Mouse (Mus musculus) B cell, adult 67 days (primary cell): Measurements from ENCODE around the gene Smarcc1. TPM values are rescaled to one million over a fixed set of nuclear protein-coding genes. Genes with fewer than 3 reads are reported as not detected.

ENCODE experiments used
- total RNA-seq, 2 experiments: library from RNA; stranded (reverse); gene quantifications; 4 replicates each; pipeline ENCODE4 v1.2.4; 2023

Smarcc1 gene
- total RNA-seq, result 10 to 100 TPM; 71.6 to 77.3 TPM

DNA sequence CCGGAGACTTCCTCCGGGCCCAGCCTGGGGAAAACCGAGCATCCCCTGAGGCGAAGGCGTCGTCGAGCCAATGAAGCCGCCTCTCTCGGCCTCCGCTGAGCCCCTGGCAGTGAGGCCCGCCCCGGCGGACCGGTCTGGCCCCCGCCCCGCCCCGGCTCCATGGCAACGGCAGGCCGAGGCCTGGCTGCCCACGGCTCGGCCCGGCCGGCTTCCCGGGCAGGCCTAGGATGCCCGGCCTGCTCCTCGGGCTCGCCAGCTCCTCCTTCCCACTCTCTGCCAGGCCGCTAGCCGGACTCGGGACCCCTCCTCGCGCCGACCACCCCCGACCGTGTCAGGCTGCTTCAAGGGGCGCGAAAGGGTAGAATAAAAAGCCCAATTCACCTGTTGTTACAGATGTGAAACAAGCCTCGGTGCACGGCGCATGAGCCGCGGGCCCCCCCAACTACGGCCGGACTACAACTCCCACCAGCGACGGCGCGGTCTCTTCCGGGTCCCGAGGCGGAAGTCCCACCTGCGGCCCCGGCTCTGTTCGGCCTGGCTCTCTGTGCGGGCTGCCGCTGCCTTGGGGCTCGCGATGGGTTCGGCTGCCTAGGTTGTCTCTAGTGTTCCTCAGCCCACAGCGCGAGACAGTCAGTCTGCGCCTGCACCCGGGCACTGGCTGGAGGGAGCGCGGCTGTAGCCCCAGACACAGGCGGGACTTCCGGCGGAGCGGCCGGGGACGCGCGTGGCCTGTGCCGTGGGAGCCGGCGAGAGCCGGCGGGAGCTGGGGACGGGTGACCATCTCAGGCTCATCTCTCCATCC lies at the start of gene Smarcc1:
Smarcc1 (plus strand) TSS at position 732 of the 802 bp plus-strand sequence.

DNA sequence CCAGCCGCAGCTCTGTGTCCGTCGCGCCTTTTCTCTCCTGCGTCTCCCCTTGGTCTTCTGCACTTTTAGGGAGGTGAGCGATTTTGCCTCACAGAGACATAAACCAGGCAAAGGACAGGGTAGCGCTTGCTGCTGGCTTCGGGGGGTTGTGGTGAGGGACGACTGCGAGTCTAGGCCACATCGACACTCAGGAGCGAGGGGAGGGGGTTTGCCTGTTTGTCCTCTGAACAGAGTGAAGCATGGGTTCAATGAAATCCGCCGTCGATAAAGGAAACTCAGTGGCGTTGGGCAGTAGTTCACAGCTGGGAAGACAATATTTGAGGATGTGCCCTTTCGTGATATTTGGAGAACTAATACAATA lies 251 bp downstream of the Smarcc1 start, which contains the start of gene Dhx30:
Dhx30 (minus strand) TSS at position 52 of the 361 bp plus-strand sequence.

DNA sequence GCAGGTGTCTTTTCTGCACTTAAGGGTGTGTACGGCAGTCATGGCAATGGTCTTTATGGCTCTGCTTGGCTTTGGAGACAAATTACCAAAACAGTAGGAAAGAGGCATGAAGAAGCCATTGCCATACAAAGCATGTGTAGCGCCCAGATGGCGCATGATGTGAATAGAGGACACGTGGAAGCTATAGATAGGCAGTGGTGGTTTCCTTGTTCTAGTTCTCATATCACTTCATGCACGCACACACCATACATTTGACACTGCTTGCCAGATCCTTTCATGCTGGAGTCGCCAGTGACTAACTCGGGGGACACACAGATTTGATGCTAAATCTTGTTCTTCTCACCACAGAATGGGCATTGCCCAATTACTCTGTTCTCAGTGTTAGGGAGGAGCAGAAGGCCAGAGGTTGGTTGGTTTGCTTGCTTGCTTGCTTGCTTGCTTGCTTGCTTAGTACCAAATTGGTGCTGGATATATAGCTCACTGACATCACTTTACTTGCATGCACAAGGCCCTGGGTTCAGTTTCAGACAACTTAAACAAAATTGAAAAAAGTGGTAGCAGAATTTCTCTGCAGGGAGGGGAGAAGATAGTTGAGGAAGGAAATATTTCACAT lies 125.8 kb downstream of the Smarcc1 start, which contains the start of gene Cspg5:
Cspg5 (plus strand) TSS at position 563 of the 613 bp plus-strand sequence.

Other genes starting within 250 kb of the Smarcc1 start
- gene Cdc25a, start 242.1 kb upstream of the Smarcc1 start, total RNA-seq, result 10 to 100 TPM; 10.6 to 11.5 TPM
- 10 to 100 TPM; 72.9 to 73.5 TPM for gene Map4, start 186.2 kb upstream of the Smarcc1 start, total RNA-seq
- gene Dhx30, start 122 bp downstream of the Smarcc1 start, total RNA-seq, result 100 to 1,000 TPM; 159 to 173 TPM
- 1 to 10 TPM; 3.4 to 4.0 TPM for gene Cspg5, start 126.1 kb downstream of the Smarcc1 start, total RNA-seq
- 1 to 10 TPM; 7.0 to 8.9 TPM for gene Elp6, start 187.5 kb downstream of the Smarcc1 start, total RNA-seq
- 10 to 100 TPM; 58.4 to 71.9 TPM for gene Scap, start 215.6 kb downstream of the Smarcc1 start, total RNA-seq